Comparison of ENCODE assay signal across 24 mouse cellular contexts in genomic region chr17:56136558-56136957, GRCm38 (mm10). TPM values are rescaled to one million over a fixed set of nuclear protein-coding genes. Genes with fewer than 3 reads are reported as not detected.
DNase-seq lines count a peak whose midpoint lies in the region; ATAC-seq and TF ChIP-seq lines count a peak whose summit lies in the region.
"Had no signal": no experiment of that assay in that cellular context is flagged by ENCODE, and none has a peak within 500 bp of the region (broad histone marks: within the 10 kb centered on the region; RNA-seq: fewer than 3 reads in every experiment).

No protein-coding gene starts in this region.

- 80% methylated on average over 7 of the region's 7 CpGs for WGBS in kidney, adult 2 months
- 85% methylated on average over 7 of the region's 7 CpGs for WGBS in kidney, embryonic 14.5 days
- WGBS in neural tube, embryonic 15.5 days, result 93% methylated on average over 7 of the region's 7 CpGs

- no peak for DNase-seq in gastrocnemius, adult 2 months
- no peak for DNase-seq in gastrocnemius, postnatal 14 days
- peak; percentile 45 for DNase-seq in kidney, adult 2 months
- DNase-seq: adrenal gland, adult 8-10 months; adrenal gland, postnatal 36 days; cerebellum, adult 8-10 months; cerebellum, postnatal 14 days; gastrocnemius, postnatal 25 days; heart, postnatal 4 days had no signal

- no peak for TF ChIP-seq CTCF in gastrocnemius, adult 2 months (IDR thresholded peaks at IDR 0.05)
- TF ChIP-seq CTCF in kidney, adult 2 months (conservative IDR thresholded peaks at IDR 0.05; ENCODE audit: insufficient read depth, insufficient read length, low read depth, low read length), result no peak

- no peaks in the 10 kb centered on the region for H3K4me1 ChIP-seq in kidney, adult 2 months (ENCODE audit: control insufficient read depth, insufficient read depth, low read length)
- H3K4me1 ChIP-seq in kidney, embryonic 14.5 days (ENCODE audit: control insufficient read depth, insufficient read depth, low read length), result peaks cover 31% of the 10 kb centered on the region
- peaks cover 17% of the 10 kb centered on the region for H3K4me1 ChIP-seq in brown adipose tissue, adult 24 weeks (ENCODE audit: control insufficient read depth, insufficient read depth, insufficient read length, low read length)
- peaks cover 69% of the 10 kb centered on the region for H3K4me1 ChIP-seq in neural tube, embryonic 15.5 days

- H3K27ac ChIP-seq in gastrocnemius, adult 2 months, result peak overlapping the region; percentile 87
- no peak overlapping the region for H3K27ac ChIP-seq in kidney, adult 2 months (ENCODE audit: insufficient read depth, low read depth, low read length)
- H3K27ac ChIP-seq in kidney, embryonic 14.5 days (ENCODE audit: low read depth, low read length), result no peak overlapping the region
- peak overlapping the region; percentile 96 for H3K27ac ChIP-seq in brown adipose tissue, adult 24 weeks (replicated peaks; ENCODE audit: low read depth, low read length)
- no peak overlapping the region for H3K27ac ChIP-seq in neural tube, embryonic 15.5 days (replicated peaks)
- H3K27ac ChIP-seq: forebrain, embryonic 10.5 days; forebrain, embryonic 13.5 days; heart, embryonic 13.5 days; hindbrain, embryonic 14.5 days; hindbrain, postnatal 0 days had no signal

- no peak overlapping the region for H3K4me3 ChIP-seq in gastrocnemius, adult 2 months
- H3K4me3 ChIP-seq in kidney, adult 2 months (ENCODE audit: insufficient read depth, low read depth, low read length), result no peak overlapping the region
- no peak overlapping the region for H3K4me3 ChIP-seq in kidney, embryonic 14.5 days (ENCODE audit: low read length)
- H3K4me3 ChIP-seq in brown adipose tissue, adult 24 weeks (ENCODE audit: insufficient read depth, low read depth, low read length), result no peak overlapping the region
- no peak overlapping the region for H3K4me3 ChIP-seq in neural tube, embryonic 15.5 days (replicated peaks)
- H3K4me3 ChIP-seq: forebrain, embryonic 10.5 days; forebrain, embryonic 13.5 days; heart, embryonic 13.5 days had no signal

- intact Hi-C loops in gastrocnemius, adult 2 months (cut with DNase I), result loop anchor here (10.0 kb wide), 1 partner anchor 198 kb away; no protein-coding TSS in a partner anchor
- intact Hi-C loops in gastrocnemius, postnatal 14 days (cut with DNase I; ENCODE audit: low total_unique reads), result no loop called here

- no peak for ATAC-seq in kidney, embryonic 14.5 days (ENCODE audit: low FRiP score, low TSS enrichment)
- no peak for ATAC-seq in neural tube, embryonic 15.5 days (ENCODE audit: low FRiP score)
- ATAC-seq: CD4-positive, CD25-positive, alpha-beta regulatory T cell, adult 4 months; forebrain, embryonic 13.5 days; forebrain, embryonic 16.5 days; hindbrain, postnatal 0 days; inflammation-experienced regulatory T-cells, adult 6 months; intestine, embryonic 16.5 days had no signal

- no peaks in the 10 kb centered on the region for H3K9me3 ChIP-seq in kidney, embryonic 14.5 days (ENCODE audit: control insufficient read depth, low read length)
- H3K9me3 ChIP-seq in neural tube, embryonic 15.5 days (replicated peaks), result no peaks in the 10 kb centered on the region
- H3K9me3 ChIP-seq: forebrain, embryonic 13.5 days; heart, embryonic 13.5 days had no signal

- no peaks in the 10 kb centered on the region for H3K36me3 ChIP-seq in kidney, adult 2 months (ENCODE audit: control insufficient read depth, insufficient read depth, low read length)
- no peaks in the 10 kb centered on the region for H3K36me3 ChIP-seq in kidney, embryonic 14.5 days (ENCODE audit: control insufficient read depth, insufficient read depth, low read length)
- H3K36me3 ChIP-seq in neural tube, embryonic 15.5 days, result 0 out of 2 replicates have a peak, but pooled peaks cover 3% of the 10 kb centered on the region
- H3K36me3 ChIP-seq: forebrain, embryonic 10.5 days; heart, embryonic 13.5 days had no signal

- H3K9ac ChIP-seq in kidney, embryonic 14.5 days (ENCODE audit: low read depth, low read length), result no peak overlapping the region
- H3K9ac ChIP-seq in neural tube, embryonic 15.5 days (replicated peaks), result no peak overlapping the region
- H3K9ac ChIP-seq: forebrain, embryonic 13.5 days; heart, embryonic 13.5 days; hindbrain, embryonic 14.5 days had no signal

- no peak for TF ChIP-seq POLR2A in kidney, adult 2 months (IDR thresholded peaks at IDR 0.05; ENCODE audit: low read depth, low read length)

- no peak overlapping the region for H3K4me2 ChIP-seq in kidney, embryonic 14.5 days (replicated peaks; ENCODE audit: low read depth, low read length)
- no peak overlapping the region for H3K4me2 ChIP-seq in neural tube, embryonic 15.5 days
- H3K4me2 ChIP-seq: forebrain, embryonic 13.5 days; heart, embryonic 13.5 days; hindbrain, embryonic 14.5 days had no signal

- no peaks in the 10 kb centered on the region for H3K27me3 ChIP-seq in kidney, adult 2 months (replicated peaks; ENCODE audit: control insufficient read depth, insufficient read depth, low read length)
- peaks cover 33% of the 10 kb centered on the region for H3K27me3 ChIP-seq in kidney, embryonic 14.5 days (ENCODE audit: control insufficient read depth, insufficient read depth, low read length)
- H3K27me3 ChIP-seq in neural tube, embryonic 15.5 days (replicated peaks), result peaks cover 7% of the 10 kb centered on the region

RNA-seq across cellular contexts. Expression of gene Sema6b, which starts 3.6 kb away (rescaled TPM):
- 1 to 10 TPM; 1.9 to 3.2 TPM for total RNA-seq in gastrocnemius, adult 2 months (2021)
- total RNA-seq in gastrocnemius, postnatal 14 days (2021), result 10 to 100 TPM in 1 of 2 experiments, 1 to 10 TPM in 1; 9.8 to 12.1 TPM
- 3.8 and 4.1 TPM in 2 replicates for polyA plus RNA-seq in kidney, adult 2 months (2012; rRNA removed)
- 1.4 TPM in 2 replicates for polyA plus RNA-seq in kidney, embryonic 14.5 days (2014; fragmentation: Nextera tagmentation; extraction: Ambion mirVana)
- polyA plus RNA-seq in brown adipose tissue, adult 24 weeks (2012; ENCODE audit: insufficient read depth, insufficient read length, missing spikeins), result 1.9 and 5.0 TPM in 2 replicates
- polyA plus RNA-seq in neural tube, embryonic 15.5 days (2015; fragmentation: Nextera tagmentation; extraction: Ambion mirVana), result 12.3 and 16.2 TPM in 2 replicates
- polyA plus RNA-seq: CD4-positive, CD25-positive, alpha-beta regulatory T cell, adult 4 months had no signal

RNA-seq across cellular contexts. Expression of gene Lrg1, which starts 14.8 kb away (rescaled TPM):
- total RNA-seq in gastrocnemius, adult 2 months (2021), result 10 to 100 TPM; 13.2 to 25.5 TPM
- 1 to 10 TPM; 2.9 to 5.6 TPM for total RNA-seq in gastrocnemius, postnatal 14 days (2021)
- 9.9 and 16.1 TPM in 2 replicates for polyA plus RNA-seq in kidney, adult 2 months (2012; rRNA removed)
- not detected in 2 replicates for polyA plus RNA-seq in kidney, embryonic 14.5 days (2014; fragmentation: Nextera tagmentation; extraction: Ambion mirVana)
- 61.5 and 101 TPM in 2 replicates for polyA plus RNA-seq in brown adipose tissue, adult 24 weeks (2012; ENCODE audit: insufficient read depth, insufficient read length, missing spikeins)
- 0.22 and 0.63 TPM in 2 replicates for polyA plus RNA-seq in neural tube, embryonic 15.5 days (2015; fragmentation: Nextera tagmentation; extraction: Ambion mirVana)
- total RNA-seq: MEL had no signal
- polyA plus RNA-seq: CD4-positive, CD25-positive, alpha-beta regulatory T cell, adult 4 months; embryonic facial prominence, embryonic 11.5 days; forebrain, embryonic 10.5 days; forebrain, embryonic 13.5 days; forebrain, embryonic 16.5 days; heart, embryonic 13.5 days; hindbrain, embryonic 11.5 days; inflammation-experienced regulatory T-cells, adult 6 months had no signal

RNA-seq across cellular contexts. Expression of gene Plin5, which starts 19.2 kb away (rescaled TPM):
- 10 to 100 TPM; 22.9 to 55.7 TPM for total RNA-seq in gastrocnemius, adult 2 months (2021)
- 10 to 100 TPM; 17.6 to 48.3 TPM for total RNA-seq in gastrocnemius, postnatal 14 days (2021)
- polyA plus RNA-seq in kidney, adult 2 months (2012; rRNA removed), result 8.4 and 10.1 TPM in 2 replicates
- polyA plus RNA-seq in kidney, embryonic 14.5 days (2014; fragmentation: Nextera tagmentation; extraction: Ambion mirVana), result 1.1 and 1.3 TPM in 2 replicates
- polyA plus RNA-seq in brown adipose tissue, adult 24 weeks (2012; ENCODE audit: insufficient read depth, insufficient read length, missing spikeins), result 138 and 171 TPM in 2 replicates
- 2.4 and 2.7 TPM in 2 replicates for polyA plus RNA-seq in neural tube, embryonic 15.5 days (2015; fragmentation: Nextera tagmentation; extraction: Ambion mirVana)
- total RNA-seq: MEL had no signal
- polyA plus RNA-seq: CD4-positive, CD25-positive, alpha-beta regulatory T cell, adult 4 months had no signal

RNA-seq across cellular contexts. Expression of gene Tnfaip8l1, which starts 25.7 kb away (rescaled TPM):
- total RNA-seq in gastrocnemius, adult 2 months (2021), result under 1 TPM; 0.25 to 0.43 TPM
- 1 to 10 TPM; 3.5 TPM for total RNA-seq in gastrocnemius, postnatal 14 days (2021)
- polyA plus RNA-seq in kidney, adult 2 months (2012; rRNA removed), result 1.7 and 2.7 TPM in 2 replicates
- 11.4 and 11.8 TPM in 2 replicates for polyA plus RNA-seq in kidney, embryonic 14.5 days (2014; fragmentation: Nextera tagmentation; extraction: Ambion mirVana)
- 0.36 and 1.4 TPM in 2 replicates for polyA plus RNA-seq in brown adipose tissue, adult 24 weeks (2012; ENCODE audit: insufficient read depth, insufficient read length, missing spikeins)
- 10.5 and 10.6 TPM in 2 replicates for polyA plus RNA-seq in neural tube, embryonic 15.5 days (2015; fragmentation: Nextera tagmentation; extraction: Ambion mirVana)

RNA-seq across cellular contexts. Expression of gene Plin4, which starts 27.0 kb away (rescaled TPM):
- 100 to 1,000 TPM; 255 to 281 TPM for total RNA-seq in gastrocnemius, adult 2 months (2021)
- total RNA-seq in gastrocnemius, postnatal 14 days (2021), result 100 to 1,000 TPM; 127 to 310 TPM
- polyA plus RNA-seq in kidney, adult 2 months (2012; rRNA removed), result 14.4 and 23.3 TPM in 2 replicates
- polyA plus RNA-seq in kidney, embryonic 14.5 days (2014; fragmentation: Nextera tagmentation; extraction: Ambion mirVana), result 0.08 and 0.17 TPM in 2 replicates
- polyA plus RNA-seq in brown adipose tissue, adult 24 weeks (2012; ENCODE audit: insufficient read depth, insufficient read length, missing spikeins), result 195 and 205 TPM in 2 replicates
- 0.09 and 0.10 TPM in 2 replicates for polyA plus RNA-seq in neural tube, embryonic 15.5 days (2015; fragmentation: Nextera tagmentation; extraction: Ambion mirVana)
- polyA plus RNA-seq: CD4-positive, CD25-positive, alpha-beta regulatory T cell, adult 4 months; embryonic facial prominence, embryonic 11.5 days had no signal

Comparison
In these comparisons a context has a peak if more than half of its experiments do, and no peak if none do; other contexts are left out.
1. H3K27ac ChIP-seq: peak in gastrocnemius, adult 2 months (single experiment) and brown adipose tissue, adult 24 weeks (single experiment); none in kidney, adult 2 months (single experiment), kidney, embryonic 14.5 days (single experiment) and neural tube, embryonic 15.5 days (single experiment).
2. RNA of gene Plin5, which starts 19.2 kb away (polyA plus RNA-seq): 138 to 171 TPM in brown adipose tissue, adult 24 weeks; 8.4 to 10.1 TPM in kidney, adult 2 months, 2.4 to 2.7 TPM in neural tube, embryonic 15.5 days and 1.1 to 1.3 TPM in kidney, embryonic 14.5 days; every median in the first group is over 10 times any median in the second.